Mouse (Mus musculus): ENCODE measurements at regions not wholly inside any gene's neighbourhood (a gene's known extent, or its start where the extent isn't known, plus 50 kb on each side); places are given as distances from the start of the nearest gene placed in this dataset.

DNA sequence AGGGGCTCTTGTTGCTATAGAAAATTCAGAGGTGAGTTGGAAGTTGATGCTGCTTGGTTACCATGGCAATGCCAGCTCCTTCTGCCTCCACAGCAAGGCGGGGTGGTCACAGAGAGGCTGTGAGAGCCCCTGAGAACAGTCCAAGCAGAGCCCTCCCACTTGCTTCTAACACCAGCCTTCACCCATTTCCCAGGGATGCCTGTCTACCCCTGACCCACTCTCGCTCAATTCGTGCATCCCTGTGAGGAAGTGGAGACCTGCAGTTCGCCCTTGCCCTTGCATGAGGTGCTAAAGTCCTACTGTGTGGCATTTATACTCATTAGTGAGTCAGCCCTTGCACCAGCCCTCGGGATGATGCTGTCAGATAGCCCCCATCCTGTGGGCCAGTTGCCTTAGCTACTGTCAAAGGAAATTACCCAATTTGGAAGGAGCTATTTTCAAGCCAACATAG is 82.1 kb upstream of the Bod1 start:
- no peak overlapping the region for H3K27ac ChIP-seq
- ATAC-seq (ENCODE audit: low FRiP score, low read depth), result 0 out of 2 replicates have a peak, but pooled peaks have one; percentile 15
- 47% methylated on average over 5 of the region's 5 CpGs for WGBS

GRCm38 (mm10) chr11:31754416-31754815 is 82.7 kb upstream of the Bod1 start:
- Histone ChIP-seq H3K9me3 (no peaks in the 10 kb centered on the region), H3K4me1 (peaks cover 5% of the 10 kb centered on the region; the same call in 1 of the 2 replicates), H3K27me3 (replicated peaks) (no peaks in the 10 kb centered on the region), H3K4me3 (no peak overlapping the region), H3K4me2 (replicated peaks) (no peak overlapping the region), H3K27ac (no peak overlapping the region), H3K9ac (no peak overlapping the region), H3K36me3 (no peaks in the 10 kb centered on the region)
- 50% methylated on average over 4 of the region's 4 CpGs for WGBS
- ATAC-seq (ENCODE audit: low FRiP score, low read depth), result no peak

More for the DNA sequence above, 82.1 kb upstream of the Bod1 start:
- Histone ChIP-seq H3K9ac (no peak overlapping the region), H3K9me3 (no peaks in the 10 kb centered on the region), H3K4me3 (no peak overlapping the region), H3K36me3 (no peaks in the 10 kb centered on the region), H3K4me1 (no peaks in the 10 kb centered on the region), H3K4me2 (replicated peaks) (no peak overlapping the region), H3K27me3 (replicated peaks) (no peaks in the 10 kb centered on the region)

- no peak overlapping the region for H3K4me3 ChIP-seq
- H3K9ac ChIP-seq, result no peak overlapping the region
- no peaks in the 10 kb centered on the region for H3K27me3 ChIP-seq (replicated peaks)
- ATAC-seq (ENCODE audit: low FRiP score, low read depth), result 0 out of 2 replicates have a peak, but pooled peaks have one; percentile 10
- 31% methylated on average over 3 of the region's 3 CpGs for WGBS
- H3K9me3 ChIP-seq, result no peaks in the 10 kb centered on the region
- H3K4me1 ChIP-seq, result peaks cover 14% of the 10 kb centered on the region; the same call in 1 of the 2 replicates
- H3K4me2 ChIP-seq (replicated peaks), result no peak overlapping the region
- H3K36me3 ChIP-seq, result no peaks in the 10 kb centered on the region
- no peak overlapping the region for H3K27ac ChIP-seq
These were observed 84.2 kb upstream of the Bod1 start for GRCm38 (mm10) chr11:31755858-31756257.

DNA sequence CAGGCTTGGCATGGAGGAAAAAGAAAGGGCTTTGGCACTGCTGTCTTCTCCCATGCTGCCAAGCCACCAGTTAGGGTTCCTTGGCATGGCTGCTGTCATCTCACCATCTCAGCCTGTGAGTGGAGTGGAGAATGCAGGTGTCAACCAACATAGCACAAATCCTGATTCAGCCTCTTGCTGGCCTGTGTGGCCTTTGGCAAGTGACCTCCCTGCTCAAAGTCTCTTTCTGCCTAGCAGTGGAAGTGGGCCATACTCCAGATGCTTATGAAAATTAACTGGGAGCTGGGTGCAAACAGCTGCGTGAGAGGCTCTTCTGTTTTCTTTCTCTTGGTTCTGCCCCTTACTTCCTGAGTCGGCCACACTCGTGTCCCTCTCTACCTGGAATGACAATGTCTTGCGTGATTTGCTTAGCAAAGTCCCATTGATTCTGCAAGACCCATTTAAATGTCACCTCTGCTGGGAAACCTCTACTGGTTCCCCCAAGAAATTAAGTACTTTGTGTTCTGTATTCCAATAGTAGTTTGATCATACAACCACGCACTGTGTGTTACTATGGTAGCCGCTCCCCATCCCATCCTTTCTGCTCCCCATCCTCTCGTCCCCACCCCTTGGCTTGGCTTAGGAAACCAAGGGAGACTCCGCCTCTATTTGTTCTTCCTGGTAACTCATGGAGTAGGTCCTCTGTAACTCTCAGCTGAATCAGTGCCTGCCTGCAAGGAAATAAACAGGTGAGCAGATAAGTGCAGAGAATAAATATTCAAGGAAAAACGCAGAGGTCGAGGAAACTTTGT is 84.9 kb upstream of the Bod1 start:
- no peak for ATAC-seq (ENCODE audit: low FRiP score, low read depth)
- WGBS, result 92% methylated on average over 10 of the region's 10 CpGs
- no peaks in the 10 kb centered on the region for H3K9me3 ChIP-seq
- no peak overlapping the region for H3K9ac ChIP-seq
- no peak overlapping the region for H3K4me2 ChIP-seq (replicated peaks)
- no peak overlapping the region for H3K27ac ChIP-seq
- H3K4me1 ChIP-seq, result peaks cover 14% of the 10 kb centered on the region; the same call in 1 of the 2 replicates
- no peaks in the 10 kb centered on the region for H3K27me3 ChIP-seq (replicated peaks)
- H3K36me3 ChIP-seq, result no peaks in the 10 kb centered on the region
- no peak overlapping the region for H3K4me3 ChIP-seq

DNA sequence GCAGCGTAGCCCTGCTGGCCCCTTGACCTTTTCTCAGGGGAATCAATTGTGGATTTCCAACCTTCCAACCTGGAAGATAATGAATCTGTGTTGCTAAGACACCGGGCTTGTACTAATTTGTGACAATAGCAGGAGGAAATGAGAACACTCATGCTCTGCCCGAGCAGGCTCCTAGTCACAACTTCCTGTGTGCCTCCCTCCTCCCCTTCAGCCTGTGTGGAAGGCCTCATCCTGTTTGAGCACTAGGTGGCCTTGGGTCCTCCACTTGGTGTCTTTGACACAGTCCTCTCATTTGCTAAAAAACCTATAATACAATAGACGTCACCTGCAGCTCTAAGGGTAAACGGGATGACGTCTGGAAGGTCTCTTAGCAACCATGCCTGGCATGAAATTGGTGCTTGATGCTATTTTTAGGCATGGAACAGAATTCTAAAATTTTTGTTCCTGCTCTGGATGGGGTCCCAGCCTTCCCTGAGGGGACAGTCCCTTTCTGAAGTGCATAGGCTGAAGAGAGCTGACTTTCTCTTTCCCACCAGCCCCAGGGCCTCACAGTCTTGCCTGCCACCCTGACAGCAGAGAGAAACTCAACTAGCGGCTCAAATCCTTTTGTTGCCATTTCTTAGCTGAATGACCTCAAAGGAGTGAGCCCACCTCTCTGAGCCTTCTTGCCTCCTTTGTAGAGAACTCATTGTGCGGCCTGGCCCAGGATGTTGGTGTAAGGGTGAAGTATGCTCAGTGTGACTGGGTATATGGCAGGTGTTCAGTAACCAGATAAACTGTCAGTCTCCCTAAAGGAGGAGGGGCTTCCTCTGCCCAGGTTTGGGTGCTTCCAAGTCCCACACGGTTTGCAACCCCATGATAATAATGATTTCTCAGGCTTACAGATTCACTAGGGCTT is 88.4 kb upstream of the Bod1 start:
- Histone ChIP-seq H3K9ac (no peak overlapping the region), H3K36me3 (no peaks in the 10 kb centered on the region), H3K4me1 (peaks cover 14% of the 10 kb centered on the region; the same call in 1 of the 2 replicates), H3K27me3 (replicated peaks) (no peaks in the 10 kb centered on the region), H3K4me2 (replicated peaks) (no peak overlapping the region), H3K27ac (no peak overlapping the region), H3K9me3 (no peaks in the 10 kb centered on the region), H3K4me3 (no peak overlapping the region)
- 0 out of 2 replicates have a peak, but pooled peaks have one; percentile 30 for ATAC-seq (ENCODE audit: low FRiP score, low read depth)
- 44% methylated on average over 9 of the region's 9 CpGs for WGBS

DNA sequence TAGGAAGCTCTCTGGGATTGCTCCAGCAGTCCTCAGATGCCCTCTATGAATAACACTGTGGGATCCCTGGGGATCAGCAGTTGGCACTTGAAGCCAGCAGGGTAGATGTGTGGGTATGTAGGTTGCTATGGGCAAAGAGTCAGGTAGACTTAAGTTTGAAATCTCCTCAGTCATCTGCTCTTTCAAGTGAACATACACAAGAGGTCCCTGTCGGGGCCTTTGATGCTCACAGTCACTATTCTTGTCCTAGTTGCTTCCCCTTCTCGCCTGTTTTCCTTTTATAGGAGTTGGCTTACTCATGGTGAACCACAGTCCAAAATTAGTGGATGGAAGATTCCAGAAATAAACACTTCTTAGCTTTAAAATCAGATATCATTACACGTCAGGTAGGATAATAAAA is 92.2 kb upstream of the Bod1 start:
- no peak for ATAC-seq (ENCODE audit: low FRiP score, low read depth)
- 76% methylated on average over 3 of the region's 3 CpGs for WGBS
- H3K9ac ChIP-seq, result no peak overlapping the region

GRCm38 (mm10) chr11:31766296-31766695 is 94.6 kb upstream of the Bod1 start:
- no peak for ATAC-seq (ENCODE audit: low FRiP score, low read depth)
- 92% methylated on average over 5 of the region's 5 CpGs for WGBS

More for the DNA sequence above, 92.2 kb upstream of the Bod1 start:
- H3K27me3 ChIP-seq (replicated peaks), result no peaks in the 10 kb centered on the region
- H3K4me1 ChIP-seq, result peaks cover 25% of the 10 kb centered on the region; the same call in 1 of the 2 replicates
- H3K36me3 ChIP-seq, result no peaks in the 10 kb centered on the region
- H3K9me3 ChIP-seq, result no peaks in the 10 kb centered on the region
- no peak overlapping the region for H3K4me3 ChIP-seq
- no peak overlapping the region for H3K27ac ChIP-seq
- H3K4me2 ChIP-seq (replicated peaks), result no peak overlapping the region

DNA sequence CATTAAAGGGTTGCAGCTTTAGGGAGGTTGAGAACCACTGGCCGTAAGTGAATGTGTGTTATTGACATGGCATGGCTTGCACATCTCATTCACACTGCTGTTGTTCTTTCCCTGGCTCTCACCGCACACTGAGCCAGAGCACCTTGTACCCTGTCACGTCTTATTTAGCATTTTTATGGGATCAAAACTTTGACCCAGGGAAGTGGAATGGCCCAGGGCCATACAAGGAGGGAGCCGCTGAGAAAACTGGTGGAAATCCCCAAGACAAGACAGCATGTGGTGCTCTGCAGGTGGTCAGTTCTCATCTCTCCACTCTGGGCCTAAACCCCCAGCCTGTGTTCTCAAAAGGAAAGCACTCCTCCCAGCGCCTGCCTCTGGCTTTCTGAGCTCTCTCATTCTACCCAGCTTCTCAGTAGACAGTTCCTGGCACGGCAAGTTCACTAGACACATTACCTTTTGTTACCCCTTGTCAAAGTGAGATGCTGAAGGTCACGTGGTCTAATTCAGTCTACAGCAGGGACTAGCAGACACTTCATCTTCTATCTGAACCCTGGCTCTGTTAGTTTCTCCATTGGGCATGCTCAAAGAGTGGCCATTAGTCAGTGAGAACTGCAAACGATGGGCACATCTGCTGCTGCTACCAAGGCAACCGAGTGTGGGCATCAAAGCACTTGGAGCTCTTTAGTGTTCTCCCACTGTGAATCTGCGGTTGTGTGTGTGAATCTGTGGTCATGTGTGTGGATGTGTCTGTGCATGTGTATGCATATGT is 96.2 kb upstream of the Bod1 start:
- 27% methylated on average over 10 of the region's 10 CpGs for WGBS
- no peaks in the 10 kb centered on the region for H3K27me3 ChIP-seq (replicated peaks)
- no peaks in the 10 kb centered on the region for H3K36me3 ChIP-seq
- H3K27ac ChIP-seq, result peak overlapping the region; percentile 37; the same call in 1 of the 2 replicates
- peak; percentile 91 for ATAC-seq (ENCODE audit: low FRiP score, low read depth)
- H3K4me2 ChIP-seq (replicated peaks), result no peak overlapping the region
- no peak overlapping the region for H3K9ac ChIP-seq
- H3K4me3 ChIP-seq, result no peak overlapping the region
- H3K9me3 ChIP-seq, result no peaks in the 10 kb centered on the region
- H3K4me1 ChIP-seq, result peaks cover 23% of the 10 kb centered on the region

More at GRCm38 (mm10) chr11:31766296-31766695, 94.6 kb upstream of the Bod1 start:
- H3K9me3 ChIP-seq, result no peaks in the 10 kb centered on the region
- no peak overlapping the region for H3K4me3 ChIP-seq
- no peak overlapping the region for H3K27ac ChIP-seq
- H3K9ac ChIP-seq, result no peak overlapping the region
- H3K4me2 ChIP-seq (replicated peaks), result no peak overlapping the region
- no peaks in the 10 kb centered on the region for H3K36me3 ChIP-seq
- no peaks in the 10 kb centered on the region for H3K27me3 ChIP-seq (replicated peaks)
- H3K4me1 ChIP-seq, result peaks cover 16% of the 10 kb centered on the region

DNA sequence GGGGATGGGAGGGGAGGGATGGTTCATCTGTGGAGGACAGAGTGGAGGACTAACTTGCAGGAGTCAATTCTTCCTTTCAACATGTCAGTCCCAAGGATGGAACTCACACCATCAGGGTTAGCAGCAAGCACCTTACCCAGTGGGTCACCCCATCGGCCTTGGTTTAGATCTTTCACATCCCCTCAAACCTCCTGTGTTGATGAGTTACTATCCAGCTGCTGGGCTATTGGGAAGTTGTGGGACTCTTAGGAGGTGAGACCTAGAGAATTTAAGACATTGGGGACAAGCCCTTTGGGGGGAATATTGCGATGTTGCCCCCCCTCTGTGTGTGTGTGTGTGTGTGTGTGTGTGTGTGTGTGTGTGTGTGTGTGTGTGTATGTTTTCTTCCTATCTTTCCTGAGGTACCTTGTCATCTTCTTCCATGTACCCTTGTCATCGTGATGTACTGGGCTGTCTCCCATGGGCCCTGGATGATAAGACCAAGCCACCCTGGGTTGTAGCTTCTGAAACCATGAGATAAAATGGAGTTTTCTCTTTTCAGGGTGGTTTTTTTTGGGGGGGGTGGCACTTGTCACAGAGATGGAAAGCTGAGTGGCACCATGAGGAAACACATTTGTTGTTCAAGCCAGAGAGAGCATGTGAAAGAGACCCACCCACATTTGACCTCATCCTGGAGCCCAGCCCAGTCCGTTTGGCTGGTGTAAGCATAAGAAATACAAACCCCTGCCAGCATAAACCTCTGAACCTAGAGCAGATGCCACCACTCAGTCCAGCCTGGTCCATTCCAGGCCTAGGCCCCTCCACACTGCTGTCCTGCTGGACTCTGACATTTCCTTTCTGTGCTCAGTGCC is 98.3 kb upstream of the Bod1 start:
- no peak overlapping the region for H3K9ac ChIP-seq
- peaks cover 23% of the 10 kb centered on the region for H3K4me1 ChIP-seq
- WGBS, result 84% methylated on average over 4 of the region's 4 CpGs
- no peak overlapping the region for H3K27ac ChIP-seq
- no peak overlapping the region for H3K4me3 ChIP-seq
- peaks cover 7% of the 10 kb centered on the region; the same call in 1 of the 2 replicates for H3K9me3 ChIP-seq
- H3K4me2 ChIP-seq (replicated peaks), result no peak overlapping the region
- H3K36me3 ChIP-seq, result no peaks in the 10 kb centered on the region
- no peaks in the 10 kb centered on the region for H3K27me3 ChIP-seq (replicated peaks)
- no peak for ATAC-seq (ENCODE audit: low FRiP score, low read depth)

DNA sequence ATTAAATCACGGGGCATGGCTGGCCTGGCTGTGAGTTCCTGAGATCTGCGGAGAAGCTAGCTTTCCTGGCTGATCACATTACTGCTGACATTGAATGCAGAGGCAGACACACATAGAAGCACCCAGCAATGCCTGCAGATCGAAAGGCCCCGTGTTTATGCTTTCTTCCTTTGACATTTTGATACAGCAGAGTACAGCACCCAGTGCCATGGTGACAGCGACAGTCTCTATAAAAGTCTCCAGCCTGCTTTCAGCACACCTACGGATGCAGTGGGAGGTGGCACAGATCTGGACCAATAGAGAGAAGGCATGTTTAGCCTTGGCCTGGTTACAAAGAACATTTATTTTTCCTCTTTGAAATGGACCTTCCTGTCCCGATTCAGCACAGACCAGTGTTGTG is 99.2 kb upstream of the Bod1 start:
- peaks cover 23% of the 10 kb centered on the region for H3K4me1 ChIP-seq
- no peaks in the 10 kb centered on the region for H3K36me3 ChIP-seq
- H3K9ac ChIP-seq, result no peak overlapping the region
- 76% methylated on average over 7 of the region's 7 CpGs for WGBS
- ATAC-seq (ENCODE audit: low FRiP score, low read depth), result no peak
- H3K27me3 ChIP-seq (replicated peaks), result no peaks in the 10 kb centered on the region
- H3K27ac ChIP-seq, result no peak overlapping the region
- H3K4me3 ChIP-seq, result no peak overlapping the region
- H3K4me2 ChIP-seq (replicated peaks), result no peak overlapping the region
- peaks cover 7% of the 10 kb centered on the region; the same call in 1 of the 2 replicates for H3K9me3 ChIP-seq

All from neural tube, embryonic 12.5 days (tissue).